Mouse (Mus musculus): Measurements from ENCODE around the gene Tradd. TPM values are rescaled to one million over a fixed set of nuclear protein-coding genes. Genes with fewer than 3 reads are reported as not detected.

Gene Tradd
- polyA plus RNA-seq, 1 experiment from 2014 or later = 13.4 TPM

GRCm38 (mm10) chr8:105280567-105280966 is 16.2 kb upstream of the Tradd start:
- H3K4me2 ChIP-seq (replicated peaks) = no peak overlapping the region
- peaks cover 36% of the 10 kb centered on the region for H3K4me1 ChIP-seq (replicated peaks)
- WGBS = 61% methylated on average over 3 of the region's 3 CpGs
- no peaks in the 10 kb centered on the region for H3K9me3 ChIP-seq
- ATAC-seq = no peak
- H3K27me3 ChIP-seq = peaks cover 61% of the 10 kb centered on the region
- peaks cover 56% of the 10 kb centered on the region for H3K36me3 ChIP-seq
- no peak overlapping the region for H3K4me3 ChIP-seq (replicated peaks)
- H3K27ac ChIP-seq = no peak overlapping the region
- H3K9ac ChIP-seq (replicated peaks) = no peak overlapping the region

- peak; percentile 53 for ATAC-seq
- WGBS = 3% methylated on average over 28 of the region's 28 CpGs
- no peaks in the 10 kb centered on the region for H3K9me3 ChIP-seq
- H3K27ac ChIP-seq = no peak overlapping the region
- peak overlapping the region; percentile 20 for H3K4me3 ChIP-seq (replicated peaks)
- peaks cover 43% of the 10 kb centered on the region for H3K36me3 ChIP-seq
- peaks cover 30% of the 10 kb centered on the region for H3K4me1 ChIP-seq (replicated peaks)
- peaks cover 78% of the 10 kb centered on the region for H3K27me3 ChIP-seq
- H3K4me2 ChIP-seq (replicated peaks) = peak overlapping the region; percentile 48
- 0 out of 2 replicates have a peak overlapping the region, but pooled peaks have one; percentile 37 for H3K9ac ChIP-seq (replicated peaks)
Measured at GRCm38 (mm10) chr8:105278911-105279334, 14.5 kb upstream of the Tradd start.

DNA sequence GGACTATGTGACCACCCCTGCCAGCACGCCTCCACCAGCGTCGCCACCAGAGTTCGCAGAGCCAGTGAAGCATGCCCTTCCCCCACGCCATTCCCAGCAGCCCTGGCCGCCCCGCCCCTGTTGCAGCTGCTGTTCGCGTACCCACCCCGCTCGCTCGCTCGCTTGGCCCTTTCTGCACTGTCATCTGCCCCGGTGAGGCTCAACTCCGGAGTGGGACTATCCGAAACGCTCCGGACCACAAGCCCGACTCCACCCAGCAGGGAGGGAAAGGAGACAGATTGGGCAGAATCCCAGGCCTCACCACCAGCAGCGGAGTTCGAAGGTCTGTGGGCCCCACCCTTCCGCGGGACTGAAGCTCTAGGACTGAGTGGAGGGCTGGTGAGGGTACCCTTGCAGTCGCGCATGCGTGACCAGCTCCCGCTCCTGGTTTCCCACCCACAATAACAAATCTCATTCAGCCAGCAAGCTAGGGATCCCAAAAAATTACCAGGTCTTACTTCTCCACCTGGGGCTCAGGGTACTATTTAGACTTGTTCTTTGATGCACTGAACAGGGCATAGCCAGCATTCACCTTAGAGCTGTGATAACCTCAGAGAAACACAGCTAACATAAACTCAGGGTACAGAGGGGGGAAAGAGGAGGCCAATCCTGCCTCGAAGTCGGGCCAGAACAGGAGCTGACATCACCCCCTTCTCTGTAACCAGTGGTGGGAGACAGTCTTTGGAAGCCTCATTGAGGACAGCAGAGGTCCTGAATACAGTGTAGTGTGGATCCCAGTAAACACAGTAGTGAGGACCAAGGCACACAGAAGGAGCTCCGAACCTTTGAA is 12.1 kb upstream of the Tradd start:
- 2% methylated on average over 30 of the region's 30 CpGs for WGBS
- Histone ChIP-seq H3K4me2 (replicated peaks) (peak overlapping the region; percentile 84), H3K27ac (no peak overlapping the region), H3K27me3 (peaks cover 94% of the 10 kb centered on the region), H3K9me3 (no peaks in the 10 kb centered on the region), H3K9ac (replicated peaks) (peak overlapping the region; percentile 70), H3K4me3 (replicated peaks) (peak overlapping the region; percentile 48), H3K4me1 (replicated peaks) (peaks cover 30% of the 10 kb centered on the region), H3K36me3 (peaks cover 20% of the 10 kb centered on the region)
- peak; percentile 73 for ATAC-seq

DNA sequence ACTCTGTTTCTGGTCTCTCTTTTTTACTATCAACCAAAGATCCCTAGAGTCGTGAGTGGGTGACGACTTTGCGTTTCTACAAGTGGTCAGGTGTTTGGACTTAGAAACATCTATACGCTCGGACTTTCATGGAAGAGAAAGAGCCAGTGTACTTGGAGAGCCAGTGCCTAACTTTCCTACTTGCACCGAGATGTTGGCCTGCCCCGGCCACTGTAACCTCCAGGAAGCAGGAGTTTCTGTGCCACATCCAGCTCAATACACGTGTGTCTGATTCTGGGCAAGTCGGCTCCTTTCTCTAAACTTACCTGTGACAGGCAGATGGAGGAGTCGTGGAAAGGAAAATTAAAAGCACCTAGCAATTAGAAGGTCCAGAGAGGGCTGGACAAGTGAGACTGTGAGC is 11.4 kb upstream of the Tradd start, which contains the start of gene Nol3:
Gene Nol3, plus strand, starts transcription at position 301 of the 400 bp plus-strand sequence.
- Histone ChIP-seq H3K27ac (no peak within 1 kb of the TSS), H3K9me3 (no peaks in the 10 kb centered on the region), H3K36me3 (peaks cover 16% of the 10 kb centered on the region), H3K4me1 (replicated peaks) (peaks cover 31% of the 10 kb centered on the region), H3K4me2 (replicated peaks) (peak within 1 kb of the TSS; percentile 84), H3K27me3 (peaks cover 98% of the 10 kb centered on the region), H3K9ac (replicated peaks) (peak within 1 kb of the TSS; percentile 70), H3K4me3 (replicated peaks) (peak within 1 kb of the TSS; percentile 48)
- 4% methylated on average over 10 of the region's 10 CpGs for WGBS
- ATAC-seq = peak; percentile 2; the same call in 1 of the 2 replicates

- H3K4me3 ChIP-seq (replicated peaks) = peak overlapping the region; percentile 48; the same call in 1 of the 2 replicates
- 5% methylated on average over 11 of the region's 11 CpGs for WGBS
- ATAC-seq = no peak
- peaks cover 36% of the 10 kb centered on the region for H3K4me1 ChIP-seq (replicated peaks)
- peak overlapping the region; percentile 28; the same call in 1 of the 2 replicates for H3K9ac ChIP-seq (replicated peaks)
- no peaks in the 10 kb centered on the region for H3K9me3 ChIP-seq
- no peak overlapping the region for H3K27ac ChIP-seq
- H3K27me3 ChIP-seq = peaks cover 99% of the 10 kb centered on the region
- peak overlapping the region; percentile 84 for H3K4me2 ChIP-seq (replicated peaks)
- peaks cover 11% of the 10 kb centered on the region for H3K36me3 ChIP-seq
Measured at GRCm38 (mm10) chr8:105275387-105275786, 11.0 kb upstream of the Tradd start.

DNA sequence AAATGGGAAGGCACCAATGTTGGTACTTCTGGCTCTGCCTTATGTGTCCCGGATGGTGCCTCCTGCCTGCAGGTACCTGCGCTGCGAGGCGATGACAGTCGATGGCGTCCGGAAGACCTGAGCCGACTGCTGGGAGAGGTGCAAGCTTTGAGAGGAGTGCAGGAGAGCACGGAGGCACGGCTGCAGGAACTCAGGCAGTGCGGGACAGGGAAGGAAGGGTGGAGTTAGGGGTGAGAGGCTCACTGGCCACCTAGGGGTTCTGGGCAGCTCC is 6.4 kb upstream of the Tradd start:
- H3K4me3 ChIP-seq (replicated peaks) = peak overlapping the region; percentile 5; the same call in 1 of the 2 replicates
- no peaks in the 10 kb centered on the region for H3K36me3 ChIP-seq
- no peaks in the 10 kb centered on the region; the same call in 1 of the 2 replicates for H3K9me3 ChIP-seq
- H3K27ac ChIP-seq = no peak overlapping the region
- WGBS = 2% methylated on average over 11 of the region's 11 CpGs
- peaks cover 38% of the 10 kb centered on the region for H3K4me1 ChIP-seq (replicated peaks)
- H3K27me3 ChIP-seq = peaks cover 99% of the 10 kb centered on the region
- H3K9ac ChIP-seq (replicated peaks) = no peak overlapping the region
- H3K4me2 ChIP-seq (replicated peaks) = peak overlapping the region; percentile 25; the same call in 1 of the 2 replicates
- ATAC-seq = no peak

- Histone ChIP-seq H3K9me3 (no peaks in the 10 kb centered on the region; the same call in 1 of the 2 replicates), H3K27me3 (peaks cover 99% of the 10 kb centered on the region), H3K4me2 (replicated peaks) (peak overlapping the region; percentile 75), H3K27ac (no peak overlapping the region), H3K4me1 (replicated peaks) (peaks cover 33% of the 10 kb centered on the region), H3K4me3 (replicated peaks) (peak overlapping the region; percentile 50), H3K9ac (replicated peaks) (peak overlapping the region; percentile 42; the same call in 1 of the 2 replicates), H3K36me3 (no peaks in the 10 kb centered on the region)
- no peak for ATAC-seq
- 3% methylated on average over 39 of the region's 39 CpGs for WGBS
Measured at GRCm38 (mm10) chr8:105270101-105270915, 5.9 kb upstream of the Tradd start.

DNA sequence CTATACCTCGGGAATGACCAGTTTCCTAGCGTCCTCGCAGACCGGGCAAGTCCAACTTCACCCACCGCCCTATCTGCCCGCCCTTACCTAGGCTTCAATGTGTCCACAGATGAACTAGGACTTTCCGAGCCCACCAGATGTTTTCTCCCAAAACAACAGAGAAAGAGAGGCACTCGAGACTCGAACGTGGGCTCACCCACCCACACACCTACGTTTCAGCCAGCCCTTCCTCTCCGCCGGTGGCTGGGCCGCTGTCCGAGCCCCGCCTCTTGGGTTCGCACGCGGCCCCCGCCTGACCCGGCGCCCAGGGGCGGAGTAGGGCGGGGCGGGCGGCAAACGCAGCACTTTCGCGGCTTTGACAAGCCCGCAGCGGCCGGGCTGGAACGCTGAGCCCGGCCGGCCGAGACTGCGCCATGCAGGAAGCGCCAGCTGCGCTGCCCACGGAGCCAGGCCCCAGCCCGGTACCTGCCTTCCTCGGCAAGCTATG is 5.1 kb upstream of the Tradd start, which contains the start of gene Hsf4:
Gene Hsf4, plus strand, starts transcription at position 341 of the 487 bp plus-strand sequence.
- Histone ChIP-seq H3K36me3 (no peaks in the 10 kb centered on the region), H3K27ac (0 out of 2 replicates have a peak within 1 kb of the TSS, but pooled peaks have one; percentile 14), H3K27me3 (peaks cover 99% of the 10 kb centered on the region), H3K4me3 (replicated peaks) (peak within 1 kb of the TSS; percentile 50), H3K9me3 (no peaks in the 10 kb centered on the region; the same call in 1 of the 2 replicates), H3K4me2 (replicated peaks) (peak within 1 kb of the TSS; percentile 75), H3K4me1 (replicated peaks) (peaks cover 38% of the 10 kb centered on the region), H3K9ac (replicated peaks) (peak within 1 kb of the TSS; percentile 42)
- ATAC-seq = 0 out of 2 replicates have a peak, but pooled peaks have one; percentile 2
- WGBS = under 1% methylated on average over 42 of the region's 42 CpGs

DNA sequence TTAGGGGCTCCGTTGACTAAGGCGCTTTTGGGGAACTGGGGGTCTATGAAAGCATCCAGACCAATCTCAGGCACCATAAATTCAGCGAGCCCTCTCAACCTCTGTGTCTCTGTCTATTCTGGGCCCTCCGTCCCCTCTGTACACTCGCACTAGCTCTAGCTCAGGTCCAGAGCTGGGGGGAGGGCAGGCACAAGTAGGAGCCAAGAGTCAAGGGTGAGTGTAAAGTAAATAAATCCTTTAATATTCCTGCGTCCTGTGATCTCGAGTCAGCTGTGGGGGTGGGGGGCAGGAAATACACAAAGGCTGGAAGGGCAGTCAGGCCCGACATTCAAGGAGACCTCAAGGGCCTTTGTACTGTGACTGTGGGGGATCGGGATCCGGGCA is 4.7 kb upstream of the Tradd start:
- Histone ChIP-seq H3K9ac (replicated peaks) (peak overlapping the region; percentile 42), H3K4me2 (replicated peaks) (peak overlapping the region; percentile 75), H3K36me3 (no peaks in the 10 kb centered on the region), H3K27me3 (peaks cover 99% of the 10 kb centered on the region), H3K9me3 (no peaks in the 10 kb centered on the region; the same call in 1 of the 2 replicates), H3K4me3 (replicated peaks) (peak overlapping the region; percentile 50), H3K4me1 (replicated peaks) (peaks cover 43% of the 10 kb centered on the region), H3K27ac (no peak overlapping the region)
- peak; percentile 50 for ATAC-seq
- 1% methylated on average over 10 of the region's 10 CpGs for WGBS

- Histone ChIP-seq H3K4me1 (replicated peaks) (peaks cover 46% of the 10 kb centered on the region), H3K9ac (replicated peaks) (peak overlapping the region; percentile 42), H3K27ac (0 out of 2 replicates have a peak overlapping the region, but pooled peaks have one; percentile 14), H3K4me2 (replicated peaks) (peak overlapping the region; percentile 75), H3K27me3 (peaks cover 99% of the 10 kb centered on the region), H3K36me3 (no peaks in the 10 kb centered on the region), H3K9me3 (no peaks in the 10 kb centered on the region; the same call in 1 of the 2 replicates), H3K4me3 (replicated peaks) (peak overlapping the region; percentile 50)
- WGBS = under 1% methylated on average over 65 of the region's 65 CpGs
- ATAC-seq = peak; percentile 89
Measured at GRCm38 (mm10) chr8:105268342-105269074, 4.1 kb upstream of the Tradd start.

- H3K9me3 ChIP-seq = no peaks in the 10 kb centered on the region; the same call in 1 of the 2 replicates
- no peak overlapping the region for H3K27ac ChIP-seq
- peaks cover 97% of the 10 kb centered on the region for H3K27me3 ChIP-seq
- H3K4me2 ChIP-seq (replicated peaks) = no peak overlapping the region
- no peak for ATAC-seq
- H3K4me1 ChIP-seq (replicated peaks) = peaks cover 46% of the 10 kb centered on the region
- H3K9ac ChIP-seq (replicated peaks) = no peak overlapping the region; the same call in 1 of the 2 replicates
- H3K36me3 ChIP-seq = no peaks in the 10 kb centered on the region
- 7% methylated on average over 13 of the region's 13 CpGs for WGBS
- no peak overlapping the region for H3K4me3 ChIP-seq (replicated peaks)
Measured at GRCm38 (mm10) chr8:105266775-105267174, 2.4 kb upstream of the Tradd start.
